Mouse (Mus musculus): ENCODE data around the gene Foxp3. TPM values are rescaled to one million over a fixed set of nuclear protein-coding genes. Genes with fewer than 3 reads are reported as not detected.

The Foxp3 gene
- 0.08 TPM in 1 of 2 replicates, not detected in the other for polyA plus RNA-seq (2015; fragmentation: Nextera tagmentation; extraction: Ambion mirVana)

- Histone ChIP-seq H3K4me1 (peaks cover 29% of the 10 kb centered on the region), H3K9ac (peak within 1 kb of the TSS; percentile 75), H3K4me2 (peak within 1 kb of the TSS; percentile 65), H3K27ac (peak within 1 kb of the TSS; percentile 88), H3K36me3 (ENCODE audit: poor library complexity, severe bottlenecking) (no peaks in the 10 kb centered on the region), H3K27me3 (no peaks in the 10 kb centered on the region), H3K9me3 (replicated peaks) (no peaks in the 10 kb centered on the region), H3K4me3 (peak within 1 kb of the TSS; percentile 55)
- peak; percentile 4 for ATAC-seq
- 39% methylated on average over 42 of the region's 72 CpGs for WGBS
Measured at GRCm38 (mm10) chrX:7573176-7574086, at the start of gene Foxp3. Foxp3 (plus strand) TSS chrX:7573644.

GRCm38 (mm10) chrX:7524961-7525360 is 48.5 kb upstream of the Foxp3 start:
- H3K27ac ChIP-seq = no peak overlapping the region; the same call in 1 of the 2 replicates
- no peak overlapping the region for H3K9ac ChIP-seq
- 0 out of 2 replicates have a peak, but pooled peaks cover 7% of the 10 kb centered on the region for H3K4me1 ChIP-seq
- H3K36me3 ChIP-seq (ENCODE audit: poor library complexity, severe bottlenecking) = no peaks in the 10 kb centered on the region
- no peaks in the 10 kb centered on the region for H3K9me3 ChIP-seq (replicated peaks)
- ATAC-seq = no peak
- no peak overlapping the region for H3K4me3 ChIP-seq
- 14% methylated on average over 3 of the region's 3 CpGs for WGBS
- H3K4me2 ChIP-seq = no peak overlapping the region
- H3K27me3 ChIP-seq = no peaks in the 10 kb centered on the region

GRCm38 (mm10) chrX:7553474-7553873 is 20.0 kb upstream of the Foxp3 start:
- Histone ChIP-seq H3K27me3 (no peaks in the 10 kb centered on the region), H3K9me3 (replicated peaks) (no peaks in the 10 kb centered on the region)

GRCm38 (mm10) chrX:7563076-7563475 is 10.4 kb upstream of the Foxp3 start:
- Histone ChIP-seq H3K9me3 (replicated peaks) (no peaks in the 10 kb centered on the region), H3K27ac (no peak overlapping the region), H3K4me2 (no peak overlapping the region), H3K4me3 (no peak overlapping the region), H3K36me3 (ENCODE audit: poor library complexity, severe bottlenecking) (0 out of 2 replicates have a peak, but pooled peaks cover 7% of the 10 kb centered on the region), H3K9ac (no peak overlapping the region), H3K4me1 (no peaks in the 10 kb centered on the region), H3K27me3 (no peaks in the 10 kb centered on the region)
- ATAC-seq = no peak
- 21% methylated on average over 2 of the region's 2 CpGs for WGBS

More at GRCm38 (mm10) chrX:7553474-7553873, 20.0 kb upstream of the Foxp3 start:
- no peaks in the 10 kb centered on the region for H3K36me3 ChIP-seq (ENCODE audit: poor library complexity, severe bottlenecking)
- no peak for ATAC-seq
- H3K4me3 ChIP-seq = no peak overlapping the region
- no peak overlapping the region for H3K9ac ChIP-seq
- H3K27ac ChIP-seq = no peak overlapping the region
- H3K4me1 ChIP-seq = no peaks in the 10 kb centered on the region
- 87% methylated on average over 4 of the region's 4 CpGs for WGBS
- no peak overlapping the region for H3K4me2 ChIP-seq

- Histone ChIP-seq H3K36me3 (ENCODE audit: poor library complexity, severe bottlenecking) (no peaks in the 10 kb centered on the region), H3K27me3 (no peaks in the 10 kb centered on the region), H3K27ac (no peak overlapping the region), H3K9me3 (replicated peaks) (no peaks in the 10 kb centered on the region), H3K9ac (no peak overlapping the region), H3K4me2 (no peak overlapping the region), H3K4me3 (no peak overlapping the region), H3K4me1 (peaks cover 7% of the 10 kb centered on the region; the same call in 1 of the 2 replicates)
- WGBS = 85% methylated on average over 6 of the region's 6 CpGs
- ATAC-seq = no peak
Measured at GRCm38 (mm10) chrX:7566352-7566751, 7.1 kb upstream of the Foxp3 start.

- H3K9me3 ChIP-seq (replicated peaks) = no peaks in the 10 kb centered on the region
- H3K27ac ChIP-seq = no peak overlapping the region
- no peak for ATAC-seq
- no peak overlapping the region for H3K4me3 ChIP-seq
- WGBS = 78% methylated on average over 8 of the region's 9 CpGs
- H3K9ac ChIP-seq = no peak overlapping the region
- peaks cover 13% of the 10 kb centered on the region; the same call in 1 of the 2 replicates for H3K4me1 ChIP-seq
- no peaks in the 10 kb centered on the region for H3K36me3 ChIP-seq (ENCODE audit: poor library complexity, severe bottlenecking)
- no peak overlapping the region for H3K4me2 ChIP-seq
- H3K27me3 ChIP-seq = no peaks in the 10 kb centered on the region
Measured at GRCm38 (mm10) chrX:7567491-7567890, 6.0 kb upstream of the Foxp3 start.

- H3K27me3 ChIP-seq = no peaks in the 10 kb centered on the region
- H3K9me3 ChIP-seq (replicated peaks) = no peaks in the 10 kb centered on the region
- H3K4me1 ChIP-seq = peaks cover 29% of the 10 kb centered on the region
- 65% methylated on average over 7 of the region's 7 CpGs for WGBS
- no peak overlapping the region for H3K27ac ChIP-seq
- H3K4me3 ChIP-seq = no peak overlapping the region
- no peak for ATAC-seq
- H3K9ac ChIP-seq = no peak overlapping the region
- no peak overlapping the region for H3K4me2 ChIP-seq
- no peaks in the 10 kb centered on the region for H3K36me3 ChIP-seq (ENCODE audit: poor library complexity, severe bottlenecking)
Measured at GRCm38 (mm10) chrX:7570481-7571175, 2.8 kb upstream of the Foxp3 start.

- Histone ChIP-seq H3K27me3 (no peaks in the 10 kb centered on the region), H3K4me3 (no peak overlapping the region), H3K4me2 (0 out of 2 replicates have a peak overlapping the region, but pooled peaks have one; percentile 65), H3K27ac (no peak overlapping the region), H3K9ac (no peak overlapping the region), H3K4me1 (peaks cover 29% of the 10 kb centered on the region), H3K9me3 (replicated peaks) (no peaks in the 10 kb centered on the region), H3K36me3 (ENCODE audit: poor library complexity, severe bottlenecking) (no peaks in the 10 kb centered on the region)
- 94% methylated on average over 9 of the region's 9 CpGs for WGBS
- no peak for ATAC-seq
Measured at GRCm38 (mm10) chrX:7571565-7572136, 1.8 kb upstream of the Foxp3 start.

GRCm38 (mm10) chrX:7572466-7572865 is 978 bp upstream of the Foxp3 start:
- Histone ChIP-seq H3K36me3 (ENCODE audit: poor library complexity, severe bottlenecking) (no peaks in the 10 kb centered on the region), H3K4me2 (peak overlapping the region; percentile 65), H3K27me3 (no peaks in the 10 kb centered on the region), H3K4me1 (peaks cover 29% of the 10 kb centered on the region), H3K9me3 (replicated peaks) (no peaks in the 10 kb centered on the region), H3K27ac (no peak overlapping the region), H3K9ac (no peak overlapping the region), H3K4me3 (0 out of 2 replicates have a peak overlapping the region, but pooled peaks have one; percentile 55)
- 94% methylated on average over 10 of the region's 10 CpGs for WGBS
- ATAC-seq = no peak

GRCm38 (mm10) chrX:7574087-7574884 is 842 bp downstream of the Foxp3 start, which contains the start of gene Ppp1r3f:
Ppp1r3f (minus strand) TSS chrX:7574283.
- H3K4me2 ChIP-seq = peak within 1 kb of the TSS; percentile 65
- peaks cover 29% of the 10 kb centered on the region for H3K4me1 ChIP-seq
- no peaks in the 10 kb centered on the region for H3K27me3 ChIP-seq
- no peaks in the 10 kb centered on the region for H3K9me3 ChIP-seq (replicated peaks)
- peak within 1 kb of the TSS; percentile 88 for H3K27ac ChIP-seq
- WGBS = 24% methylated on average over 58 of the region's 65 CpGs
- peak; percentile 98 for ATAC-seq
- H3K9ac ChIP-seq = peak within 1 kb of the TSS; percentile 75
- peak within 1 kb of the TSS; percentile 55 for H3K4me3 ChIP-seq
- no peaks in the 10 kb centered on the region for H3K36me3 ChIP-seq (ENCODE audit: poor library complexity, severe bottlenecking)

GRCm38 (mm10) chrX:7574885-7575231 is 1.4 kb downstream of the Foxp3 start:
- ATAC-seq = peak; percentile 9; the same call in 1 of the 2 replicates
- H3K4me1 ChIP-seq = peaks cover 29% of the 10 kb centered on the region
- peak overlapping the region; percentile 65 for H3K4me2 ChIP-seq
- H3K4me3 ChIP-seq = peak overlapping the region; percentile 55
- no peaks in the 10 kb centered on the region for H3K9me3 ChIP-seq (replicated peaks)
- peak overlapping the region; percentile 79 for H3K27ac ChIP-seq
- peak overlapping the region; percentile 12; the same call in 1 of the 2 replicates for H3K9ac ChIP-seq
- H3K36me3 ChIP-seq (ENCODE audit: poor library complexity, severe bottlenecking) = no peaks in the 10 kb centered on the region
- WGBS = 14% methylated on average over 5 of the region's 6 CpGs
- H3K27me3 ChIP-seq = no peaks in the 10 kb centered on the region
